ENCODE assay signal across 21 mouse cellular contexts in the genomic region with DNA sequence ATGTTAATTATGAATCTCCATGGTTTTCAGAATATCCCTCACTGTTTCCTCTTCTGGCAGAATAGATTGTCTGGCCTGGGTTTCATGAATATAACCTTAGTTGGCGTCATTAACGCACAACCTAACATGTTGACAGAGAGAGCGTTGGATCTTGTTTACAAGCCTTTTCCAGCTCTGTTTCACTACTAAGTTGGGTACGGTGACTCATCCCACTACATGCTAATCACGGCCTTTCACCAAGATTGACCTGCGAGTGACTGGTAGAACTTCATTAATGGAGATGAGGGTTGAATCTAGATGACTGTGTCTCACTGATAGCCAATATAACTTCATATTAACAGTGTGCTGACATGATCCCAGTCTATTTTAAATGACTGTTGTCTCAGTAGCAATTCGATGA. TPM values are rescaled to one million over a fixed set of nuclear protein-coding genes. Genes with fewer than 3 reads are reported as not detected.
A peak's percentile ranks its signal among the peaks of the same experiment; 100 is the strongest.
DNase-seq lines count a peak whose midpoint lies in the region; ATAC-seq and TF ChIP-seq lines count a peak whose summit lies in the region.
"Had no signal": no experiment of that assay in that cellular context is flagged by ENCODE, and none has a peak within 500 bp of the region (broad histone marks: within the 10 kb centered on the region; RNA-seq: fewer than 3 reads in every experiment).

No protein-coding gene starts in this region.

- H3K36me3 ChIP-seq in heart, adult 2 months (ENCODE audit: control insufficient read depth, insufficient read depth, low read length), result no peaks in the 10 kb centered on the region
- H3K36me3 ChIP-seq in heart, embryonic 11.5 days (ENCODE audit: control insufficient read depth, insufficient read depth, low read length), result no peaks in the 10 kb centered on the region
- H3K36me3 ChIP-seq in thymus, adult 2 months (ENCODE audit: control insufficient read depth, insufficient read depth, low read length), result no peaks in the 10 kb centered on the region
- H3K36me3 ChIP-seq: embryonic facial prominence, embryonic 10.5 days; hindbrain, embryonic 12.5 days had no signal

- no peak overlapping the region for H3K4me2 ChIP-seq in heart, embryonic 11.5 days
- H3K4me2 ChIP-seq: forebrain, embryonic 13.5 days; hindbrain, embryonic 12.5 days had no signal

- 64% methylated on average over 7 of the region's 7 CpGs for WGBS in heart, adult 2 months
- 73% methylated on average over 7 of the region's 7 CpGs for WGBS in heart, embryonic 11.5 days (ENCODE audit: insufficient replicate concordance)
- 97% methylated on average over 7 of the region's 7 CpGs for WGBS in thymus, adult 2 months

- H3K4me3 ChIP-seq in heart, adult 2 months, result no peak overlapping the region
- no peak overlapping the region for H3K4me3 ChIP-seq in heart, embryonic 11.5 days (ENCODE audit: low read depth, low read length)
- no peak overlapping the region for H3K4me3 ChIP-seq in thymus, adult 2 months (ENCODE audit: control insufficient read depth, insufficient read depth, low read length)
- H3K4me3 ChIP-seq: embryonic facial prominence, embryonic 10.5 days; forebrain, embryonic 13.5 days; hindbrain, embryonic 12.5 days had no signal

- TF ChIP-seq CTCF in heart, adult 2 months (IDR thresholded peaks at IDR 0.05), result no peak
- TF ChIP-seq CTCF in thymus, adult 2 months (IDR thresholded peaks at IDR 0.05; ENCODE audit: borderline replicate concordance, control insufficient read depth, extremely low read depth, insufficient read depth, low read length, poor library complexity), result no peak

- ATAC-seq in heart, embryonic 11.5 days (replicated peaks; ENCODE audit: insufficient number of reproducible peaks, low FRiP score, low TSS enrichment), result no peak
- peak; percentile 32 for ATAC-seq in CD4-positive, CD25-positive, alpha-beta regulatory T cell, adult 4 months
- ATAC-seq: activated CD4-positive, CD25-positive, alpha-beta regulatory T cell, adult 4 months; forebrain, embryonic 13.5 days; hindbrain, embryonic 16.5 days; intestine, postnatal 0 days; Patski had no signal

- DNase-seq in heart, adult 2 months, result no peak
- DNase-seq in heart, postnatal 36 days, result no peak
- peak; percentile 36 to 40 for DNase-seq in heart, postnatal 10 days
- DNase-seq in skeletal muscle tissue, adult 2 months (ENCODE audit: low read depth, low spot score), result peak; percentile 54
- DNase-seq in spleen, postnatal 36 days (ENCODE audit: low spot score in 2 of 2), result no peak
- DNase-seq in thymus, adult 2 months, result no peak
- DNase-seq: cerebellum, adult 18-20 months; cerebellum, adult 9-11 months; cerebellum, postnatal 36 days; gastrocnemius, postnatal 10 days; kidney, adult 8-10 months had no signal

- no peaks in the 10 kb centered on the region for H3K79me2 ChIP-seq in heart, adult 2 months (replicated peaks; ENCODE audit: control insufficient read depth, insufficient read depth, low read length)

- H3K9me3 ChIP-seq in heart, embryonic 11.5 days (replicated peaks; ENCODE audit: control insufficient read depth, low read length), result no peaks in the 10 kb centered on the region
- H3K9me3 ChIP-seq: embryonic facial prominence, embryonic 10.5 days; forebrain, embryonic 13.5 days; hindbrain, embryonic 12.5 days had no signal

- intact Hi-C loops in heart, adult 2 months (cut with DNase I), result no loop called here
- intact Hi-C loops in heart, postnatal 36 days (cut with DNase I), result no loop called here
- intact Hi-C loops in heart, postnatal 10 days (cut with DNase I), result no loop called here

- no peak for TF ChIP-seq EP300 in heart, adult 2 months (IDR thresholded peaks at IDR 0.05; ENCODE audit: insufficient read depth, low read depth, low read length)

- H3K27ac ChIP-seq in heart, adult 2 months, result peak overlapping the region; percentile 41
- H3K27ac ChIP-seq in heart, embryonic 11.5 days (ENCODE audit: low read depth, low read length), result no peak overlapping the region
- no peak overlapping the region for H3K27ac ChIP-seq in thymus, adult 2 months (ENCODE audit: control insufficient read depth, insufficient read depth, low read length)
- H3K27ac ChIP-seq: embryonic facial prominence, embryonic 10.5 days; forebrain, embryonic 13.5 days; hindbrain, embryonic 12.5 days had no signal

- no peak overlapping the region for H3K9ac ChIP-seq in heart, adult 2 months (ENCODE audit: low read depth, low read length)
- H3K9ac ChIP-seq in heart, embryonic 11.5 days (ENCODE audit: low read depth, low read length), result no peak overlapping the region
- H3K9ac ChIP-seq: forebrain, embryonic 13.5 days; hindbrain, embryonic 12.5 days had no signal

- no peaks in the 10 kb centered on the region for H3K27me3 ChIP-seq in heart, adult 2 months (ENCODE audit: control insufficient read depth, insufficient read depth, low read length)
- no peaks in the 10 kb centered on the region for H3K27me3 ChIP-seq in heart, embryonic 11.5 days (ENCODE audit: control insufficient read depth, insufficient read depth, low read length)
- no peaks in the 10 kb centered on the region for H3K27me3 ChIP-seq in thymus, adult 2 months (ENCODE audit: control insufficient read depth, insufficient read depth, low read length)
- H3K27me3 ChIP-seq: CH12.LX; forebrain, embryonic 13.5 days; hindbrain, embryonic 12.5 days; Patski had no signal

- H3K4me1 ChIP-seq in heart, adult 2 months (ENCODE audit: control insufficient read depth, insufficient read depth, low read length), result no peaks in the 10 kb centered on the region; the same call in 1 of the 2 replicates
- H3K4me1 ChIP-seq in heart, embryonic 11.5 days (ENCODE audit: control insufficient read depth, insufficient read depth, low read length), result peaks cover 3% of the 10 kb centered on the region; the same call in 1 of the 2 replicates
- no peaks in the 10 kb centered on the region; the same call in 1 of the 2 replicates for H3K4me1 ChIP-seq in thymus, adult 2 months (replicated peaks; ENCODE audit: control insufficient read depth, insufficient read depth, low read length)
- H3K4me1 ChIP-seq: forebrain, embryonic 13.5 days; hindbrain, embryonic 12.5 days had no signal

- TF ChIP-seq POLR2A in heart, adult 2 months (IDR thresholded peaks at IDR 0.05; ENCODE audit: insufficient read depth, low read depth, low read length), result no peak
- no peak for TF ChIP-seq POLR2A in thymus, adult 2 months (IDR thresholded peaks at IDR 0.05; ENCODE audit: control insufficient read depth, extremely low read depth, insufficient read depth, low read length, poor library complexity)

RNA-seq across cellular contexts. Expression of a gene that starts 32.7 kb away (rescaled TPM):
- total RNA-seq in heart, adult 2 months (2021), result 10 to 100 TPM; 20.6 to 32.3 TPM
- 3.1 and 6.7 TPM in 2 replicates for polyA plus RNA-seq in heart, adult 2 months (2012; rRNA removed)
- 10 to 100 TPM; 28.0 to 31.3 TPM for total RNA-seq in heart, postnatal 36 days (2021)
- total RNA-seq in heart, postnatal 10 days (2021), result 10 to 100 TPM; 26.8 to 27.4 TPM
- 23.6 and 26.5 TPM in 2 replicates for polyA plus RNA-seq in heart, embryonic 11.5 days (2014; fragmentation: Nextera tagmentation; extraction: Ambion mirVana)
- polyA plus RNA-seq in CD4-positive, CD25-positive, alpha-beta regulatory T cell, adult 4 months (2017; shearing (Covaris generic)), result 10 to 100 TPM; 42.3 to 52.8 TPM
- 23.7 and 44.1 TPM in 2 replicates for polyA plus RNA-seq in thymus, adult 2 months (2012; rRNA removed)
- total RNA-seq: CH12.LX had no signal

Comparison
In these comparisons a context has a peak if more than half of its experiments do, and no peak if none do; other contexts are left out.
1. DNase-seq: peak in heart, postnatal 10 days (2 of 2) and skeletal muscle tissue, adult 2 months (single experiment); none in heart, adult 2 months (0 of 2), heart, postnatal 36 days (0 of 2), spleen, postnatal 36 days (0 of 2) and thymus, adult 2 months (single experiment).